Mouse (Mus musculus): ENCODE measurements around the gene Tmem199.
A peak's percentile ranks its signal among the peaks of the same experiment; 100 is the strongest.
"Not testable (repeated sequence)": the region's sequence is repeated elsewhere in the genome, so short reads cannot be mapped to it uniquely, and the experiment has no call there.

Tmem199 gene

GRCm38 (mm10) chr11:78512025-78512957, at the start of gene Tmem199, which contains the start of gene Poldip2:
Tmem199 (minus strand) TSS chr11:78512172.
Poldip2 (plus strand) TSS chr11:78512193.
- DNase-seq = peak; percentile 93

GRCm38 (mm10) chr11:78560447-78560846, 48.5 kb upstream of the Tmem199 start:
- peak; percentile 79 for DNase-seq

- peak; percentile 13 for DNase-seq
Measured at GRCm38 (mm10) chr11:78557241-78557640, 45.3 kb upstream of the Tmem199 start.

GRCm38 (mm10) chr11:78556070-78556469, 44.1 kb upstream of the Tmem199 start:
- no peak for DNase-seq

GRCm38 (mm10) chr11:78555623-78556022, 43.7 kb upstream of the Tmem199 start:
- DNase-seq = no peak

- peak; percentile 13 for DNase-seq
Measured at GRCm38 (mm10) chr11:78551059-78551398, 39.1 kb upstream of the Tmem199 start.

- DNase-seq = peak; percentile 95
Measured at GRCm38 (mm10) chr11:78550168-78551058, 38.4 kb upstream of the Tmem199 start, which contains the start of gene Tmem97. Tmem97 (minus strand) TSS chr11:78550777.

GRCm38 (mm10) chr11:78549491-78549987, 37.6 kb upstream of the Tmem199 start:
- DNase-seq = no peak

- DNase-seq = no peak
Measured at GRCm38 (mm10) chr11:78547718-78548460, 35.9 kb upstream of the Tmem199 start.

GRCm38 (mm10) chr11:78545181-78545580, 33.2 kb upstream of the Tmem199 start:
- no peak for DNase-seq

- DNase-seq = no peak
Measured at GRCm38 (mm10) chr11:78544449-78545111, 32.6 kb upstream of the Tmem199 start.

GRCm38 (mm10) chr11:78540358-78540757, 28.4 kb upstream of the Tmem199 start:
- no peak for DNase-seq

- no peak for DNase-seq
Measured at GRCm38 (mm10) chr11:78536690-78537084, 24.7 kb upstream of the Tmem199 start.

- DNase-seq = peak; percentile 98
Measured at GRCm38 (mm10) chr11:78536080-78536689, 24.2 kb upstream of the Tmem199 start, which contains the start of the genes Tnfaip1 and Ift20. Tnfaip1 (minus strand) TSS chr11:78536332. Ift20 (plus strand) TSS chr11:78536361.

- DNase-seq = no peak
Measured at GRCm38 (mm10) chr11:78535376-78536079, 23.6 kb upstream of the Tmem199 start.

GRCm38 (mm10) chr11:78534516-78534915, 22.5 kb upstream of the Tmem199 start:
- no peak for DNase-seq

- not testable (repeated sequence) for DNase-seq
Measured at GRCm38 (mm10) chr11:78531515-78531914, 19.5 kb upstream of the Tmem199 start.

- DNase-seq = no peak
Measured at GRCm38 (mm10) chr11:78531046-78531445, 19.1 kb upstream of the Tmem199 start.

- no peak for DNase-seq
Measured at GRCm38 (mm10) chr11:78530001-78530400, 18.0 kb upstream of the Tmem199 start.

GRCm38 (mm10) chr11:78528714-78529113, 16.7 kb upstream of the Tmem199 start:
- no peak for DNase-seq

GRCm38 (mm10) chr11:78524838-78525237, 12.9 kb upstream of the Tmem199 start:
- no peak for DNase-seq

Data from thymus, postnatal 14 days (tissue).